Mouse (Mus musculus) E14TG2a.4 (cell line): ENCODE data around the gene Inpp5f.

Experiments
- CTCF ChIP-seq: conservative IDR thresholded peaks from 2 replicates; pipeline ENCODE4 v1.5.1; 2014; ENCODE audit warnings: low read length
- NANOG ChIP-seq: IDR thresholded peaks from 2 replicates; pipeline ENCODE4 v1.6.1; 2014; ENCODE audit warnings: borderline replicate concordance, low read length, mixed read lengths

DNA sequence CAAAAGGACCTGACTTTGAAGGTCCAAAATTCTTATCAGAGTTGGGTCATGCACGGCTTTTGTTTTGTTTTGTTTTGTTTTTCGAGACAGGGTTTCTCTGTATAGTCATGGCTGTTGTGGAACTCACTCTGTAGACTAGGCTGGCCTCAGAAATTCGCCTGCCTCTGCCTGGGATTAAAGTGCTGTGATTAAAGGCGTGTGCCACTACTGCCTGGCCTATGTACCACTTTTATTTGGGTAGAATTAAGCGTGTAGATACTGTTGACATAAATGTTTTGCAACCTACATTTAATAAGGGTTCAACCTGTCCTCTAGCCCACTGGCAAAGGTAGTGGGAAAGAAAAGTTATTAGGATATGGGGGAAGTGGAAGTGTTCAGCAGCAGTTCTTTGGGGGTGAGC lies 12.1 kb upstream of the Inpp5f start:
- TF ChIP-seq CTCF (no peak), NANOG (no peak)
